Mouse (Mus musculus): Measurements from ENCODE around the gene Ano6.

DNA sequence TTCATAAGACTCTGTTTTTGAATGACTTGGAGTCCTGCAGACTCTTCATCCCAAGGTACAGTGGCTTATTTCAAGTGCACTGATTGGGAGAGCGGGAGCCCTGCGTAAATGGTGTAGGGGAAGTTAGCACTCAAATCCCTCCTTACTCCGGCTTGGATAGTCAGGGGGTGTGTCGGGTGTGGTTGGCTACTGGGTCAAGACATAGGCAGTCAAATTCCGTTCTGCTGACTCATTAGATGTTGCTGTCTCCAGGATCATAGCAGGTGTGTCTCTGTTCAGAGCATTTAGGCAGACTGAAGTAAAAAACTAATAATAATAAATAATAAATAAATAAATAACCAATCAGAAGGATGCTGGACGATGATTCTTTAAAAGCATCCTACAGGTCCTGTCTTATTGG lies 27.2 kb upstream of the Ano6 start:
- TF ChIP-seq CTCF (IDR thresholded peaks at IDR 0.05; ENCODE audit: insufficient read depth, low read length), result no peak
- no peak for TF ChIP-seq POLR2A (IDR thresholded peaks at IDR 0.05; ENCODE audit: borderline replicate concordance, extremely low read depth, low read depth, low read length)
